Mouse (Mus musculus) stomach, postnatal 0 days (tissue): ENCODE measurements at regions not wholly inside any gene's neighbourhood (a gene's known extent, or its start where the extent isn't known, plus 50 kb on each side); places are given as distances from the start of the nearest gene placed in this dataset.

ENCODE experiments used
- CTCF ChIP-seq: IDR thresholded peaks from 2 replicates; pipeline ENCODE4 v1.5.1; 2016; ENCODE audit warnings: antibody characterized with exemption, low read depth, mild to moderate bottlenecking, moderate library complexity
- EP300 ChIP-seq: optimal IDR thresholded peaks from 2 replicates; pipeline ENCODE3; 2016; ENCODE audit warnings: antibody characterized with exemption

- TF ChIP-seq EP300 (no peak), CTCF (no peak)
Measured at GRCm38 (mm10) chr2:82620553-82620952, 322.9 kb upstream of the Fsip2 start.
